Comparison of ENCODE assay signal across 28 mouse cellular contexts in the genomic region with DNA sequence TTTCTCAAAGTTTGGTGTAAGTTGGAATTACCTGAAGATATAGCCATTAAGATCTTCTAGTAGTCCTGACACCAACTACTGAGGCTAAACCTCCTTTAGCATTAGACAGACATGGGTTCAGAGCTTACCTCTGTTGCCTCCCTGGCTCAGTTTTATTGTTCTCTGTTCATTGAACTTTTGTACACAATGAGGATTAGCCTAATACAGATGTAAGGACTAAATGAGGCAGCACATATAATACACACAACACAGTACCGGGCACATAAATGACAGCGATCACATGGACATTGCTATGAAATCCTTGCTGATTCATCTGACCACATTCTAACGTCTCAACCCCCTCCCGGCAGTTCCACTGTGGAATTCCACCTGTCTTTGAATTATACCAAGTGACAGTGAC.
"Had no signal": no experiment of that assay in that cellular context is flagged by ENCODE, and none has a peak within 500 bp of the region (broad histone marks: within the 10 kb centered on the region; RNA-seq: fewer than 3 reads in every experiment).

No protein-coding gene starts in this region.

- DNase-seq: cerebellum, adult 2 months; cerebellum, adult 8-10 months; cerebellum, adult 9-10 months; cerebellum, adult 9-11 months; cerebellum, postnatal 10 days; cerebellum, postnatal 14 days; cerebellum, postnatal 25 days; cerebellum, postnatal 36 days; embryo, embryonic 11 days; gastrocnemius, adult 2 months; gastrocnemius, postnatal 10 days; gastrocnemius, postnatal 14 days; gastrocnemius, postnatal 25 days; gastrocnemius, postnatal 36 days; heart, adult 11 months; heart, adult 18-20 months; heart, adult 2 months had no signal

- H3K9ac ChIP-seq: embryonic facial prominence, embryonic 12.5 days; embryonic facial prominence, embryonic 13.5 days; embryonic facial prominence, embryonic 15.5 days; forebrain, embryonic 12.5 days; forebrain, embryonic 13.5 days; forebrain, embryonic 15.5 days had no signal

- H3K4me2 ChIP-seq: embryonic facial prominence, embryonic 12.5 days; embryonic facial prominence, embryonic 13.5 days; embryonic facial prominence, embryonic 15.5 days; forebrain, embryonic 12.5 days; forebrain, embryonic 13.5 days; forebrain, embryonic 15.5 days had no signal

- H3K27me3 ChIP-seq: embryonic facial prominence, embryonic 12.5 days; embryonic facial prominence, embryonic 13.5 days; embryonic facial prominence, embryonic 15.5 days; forebrain, embryonic 12.5 days; forebrain, embryonic 13.5 days; forebrain, embryonic 15.5 days had no signal

- H3K27ac ChIP-seq: embryonic facial prominence, embryonic 10.5 days; embryonic facial prominence, embryonic 12.5 days; embryonic facial prominence, embryonic 13.5 days; embryonic facial prominence, embryonic 15.5 days; forebrain, embryonic 10.5 days; forebrain, embryonic 12.5 days; forebrain, embryonic 13.5 days; forebrain, embryonic 15.5 days; gastrocnemius, adult 2 months; heart, adult 2 months had no signal

- ATAC-seq: forebrain, embryonic 13.5 days; forebrain, embryonic 14.5 days; forebrain, embryonic 15.5 days; forebrain, embryonic 16.5 days had no signal

- H3K9me3 ChIP-seq: embryonic facial prominence, embryonic 10.5 days; embryonic facial prominence, embryonic 12.5 days; embryonic facial prominence, embryonic 13.5 days; embryonic facial prominence, embryonic 15.5 days; forebrain, embryonic 10.5 days; forebrain, embryonic 12.5 days; forebrain, embryonic 13.5 days; forebrain, embryonic 15.5 days had no signal

- H3K4me3 ChIP-seq: embryonic facial prominence, embryonic 10.5 days; embryonic facial prominence, embryonic 12.5 days; embryonic facial prominence, embryonic 13.5 days; embryonic facial prominence, embryonic 15.5 days; erythroblast, embryonic 14.5 days; forebrain, embryonic 10.5 days; forebrain, embryonic 12.5 days; forebrain, embryonic 13.5 days; forebrain, embryonic 15.5 days; gastrocnemius, adult 2 months; heart, adult 2 months had no signal

- H3K4me1 ChIP-seq: embryonic facial prominence, embryonic 10.5 days; embryonic facial prominence, embryonic 12.5 days; embryonic facial prominence, embryonic 13.5 days; embryonic facial prominence, embryonic 15.5 days; forebrain, embryonic 10.5 days; forebrain, embryonic 12.5 days; forebrain, embryonic 13.5 days had no signal

- H3K36me3 ChIP-seq: embryonic facial prominence, embryonic 10.5 days; embryonic facial prominence, embryonic 12.5 days; embryonic facial prominence, embryonic 13.5 days; embryonic facial prominence, embryonic 15.5 days; forebrain, embryonic 10.5 days; forebrain, embryonic 12.5 days; forebrain, embryonic 15.5 days had no signal
